Mouse (Mus musculus): ENCODE measurements around the gene Sgip1. TPM values are rescaled to one million over a fixed set of nuclear protein-coding genes. Genes with fewer than 3 reads are reported as not detected.
A peak's percentile ranks its signal among the peaks of the same experiment; 100 is the strongest.

Sgip1 gene
- total RNA-seq, 2 experiments from 2014 or later: 1.1 to 1.9 TPM

- DNase-seq (ENCODE audit: low spot score): no peak
Measured at GRCm38 (mm10) chr4:102774549-102774948, 33.5 kb downstream of the Sgip1 start.

- DNase-seq (ENCODE audit: low spot score): no peak
Measured at GRCm38 (mm10) chr4:102775596-102776270, 34.6 kb downstream of the Sgip1 start.

GRCm38 (mm10) chr4:102779902-102780301, 38.8 kb downstream of the Sgip1 start:
- DNase-seq (ENCODE audit: low spot score): no peak

- DNase-seq (ENCODE audit: low spot score): no peak
Measured at GRCm38 (mm10) chr4:102783063-102783748, 42.1 kb downstream of the Sgip1 start.

- no peak for DNase-seq (ENCODE audit: low spot score)
Measured at GRCm38 (mm10) chr4:102785158-102785557, 44.1 kb downstream of the Sgip1 start.

- DNase-seq (ENCODE audit: low spot score): peak; percentile 75
Measured at GRCm38 (mm10) chr4:102792100-102792790, 51.1 kb downstream of the Sgip1 start.

- DNase-seq (ENCODE audit: low spot score): no peak
Measured at GRCm38 (mm10) chr4:102801471-102801870, 60.4 kb downstream of the Sgip1 start.

GRCm38 (mm10) chr4:102801936-102802335, 60.8 kb downstream of the Sgip1 start:
- DNase-seq (ENCODE audit: low spot score): no peak

GRCm38 (mm10) chr4:102804611-102805010, 63.5 kb downstream of the Sgip1 start:
- no peak for DNase-seq (ENCODE audit: low spot score)

- no peak for DNase-seq (ENCODE audit: low spot score)
Measured at GRCm38 (mm10) chr4:102806987-102807386, 65.9 kb downstream of the Sgip1 start.

GRCm38 (mm10) chr4:102808258-102808657, 67.2 kb downstream of the Sgip1 start:
- no peak for DNase-seq (ENCODE audit: low spot score)

GRCm38 (mm10) chr4:102809296-102809695, 68.2 kb downstream of the Sgip1 start:
- DNase-seq (ENCODE audit: low spot score): no peak

- no peak for DNase-seq (ENCODE audit: low spot score)
Measured at GRCm38 (mm10) chr4:102810277-102810676, 69.2 kb downstream of the Sgip1 start.

GRCm38 (mm10) chr4:102811007-102811805, 70.1 kb downstream of the Sgip1 start:
- DNase-seq (ENCODE audit: low spot score): no peak

- no peak for DNase-seq (ENCODE audit: low spot score)
Measured at GRCm38 (mm10) chr4:102813346-102813745, 72.2 kb downstream of the Sgip1 start.

- DNase-seq (ENCODE audit: low spot score): no peak
Measured at GRCm38 (mm10) chr4:102821786-102822185, 80.7 kb downstream of the Sgip1 start.

- DNase-seq (ENCODE audit: low spot score): no peak
Measured at GRCm38 (mm10) chr4:102824494-102824893, 83.4 kb downstream of the Sgip1 start.

- no peak for DNase-seq (ENCODE audit: low spot score)
Measured at GRCm38 (mm10) chr4:102826159-102826558, 85.1 kb downstream of the Sgip1 start.

GRCm38 (mm10) chr4:102828518-102828917, 87.4 kb downstream of the Sgip1 start:
- DNase-seq (ENCODE audit: low spot score): no peak

- no peak for DNase-seq (ENCODE audit: low spot score)
Measured at GRCm38 (mm10) chr4:102833191-102833590, 92.1 kb downstream of the Sgip1 start.

- DNase-seq (ENCODE audit: low spot score): no peak
Measured at GRCm38 (mm10) chr4:102833726-102834125, 92.6 kb downstream of the Sgip1 start.

GRCm38 (mm10) chr4:102834710-102835109, 93.6 kb downstream of the Sgip1 start:
- no peak for DNase-seq (ENCODE audit: low spot score)
